Comparison of ENCODE assay signal across 13 mouse cellular contexts in the genomic region with DNA sequence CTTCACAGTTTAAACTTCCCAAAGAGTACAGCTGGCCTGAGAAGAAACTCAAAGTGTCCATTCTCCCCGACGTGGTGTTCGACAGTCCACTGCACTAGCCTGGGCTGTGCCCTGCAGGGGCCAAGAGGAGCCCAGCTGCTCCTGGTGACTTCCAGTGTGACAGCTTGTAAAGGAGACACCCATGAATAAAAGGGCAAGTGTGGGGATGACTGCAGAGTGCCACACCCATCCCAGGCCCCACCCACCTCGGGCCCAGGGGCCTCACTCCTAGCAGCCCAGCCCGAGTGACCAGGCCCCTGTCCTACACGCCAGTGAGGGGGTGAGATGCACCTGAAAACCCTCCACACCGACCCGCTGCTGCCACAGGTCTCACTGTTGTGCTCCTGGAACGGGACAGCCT. TPM values are rescaled to one million over a fixed set of nuclear protein-coding genes. Genes with fewer than 3 reads are reported as not detected.
A peak's percentile ranks its signal among the peaks of the same experiment; 100 is the strongest.
DNase-seq lines count a peak whose midpoint lies in the region; ATAC-seq and TF ChIP-seq lines count a peak whose summit lies in the region.
"Had no signal": no experiment of that assay in that cellular context is flagged by ENCODE, and none has a peak within 500 bp of the region (broad histone marks: within the 10 kb centered on the region; RNA-seq: fewer than 3 reads in every experiment).

No protein-coding gene starts in this region.

- WGBS in heart, embryonic 11.5 days (ENCODE audit: insufficient replicate concordance): 62% methylated on average over 9 of the region's 9 CpGs
- WGBS in lung, embryonic 15.5 days: 73% methylated on average over 9 of the region's 9 CpGs
- 52% methylated on average over 9 of the region's 9 CpGs for WGBS in lung, adult 2 months
- WGBS in intestine, embryonic 14.5 days: 62% methylated on average over 9 of the region's 9 CpGs
- 52% methylated on average over 9 of the region's 9 CpGs for WGBS in liver, embryonic 15.5 days (ENCODE audit: insufficient replicate concordance)

- no peak for ATAC-seq in heart, embryonic 11.5 days (replicated peaks; ENCODE audit: insufficient number of reproducible peaks, low FRiP score, low TSS enrichment)
- no peak for ATAC-seq in lung, embryonic 15.5 days (ENCODE audit: borderline replicate concordance, extremely low read depth, low FRiP score, low TSS enrichment)
- ATAC-seq in intestine, embryonic 14.5 days (replicated peaks; ENCODE audit: low FRiP score, low TSS enrichment, low read depth): 0 out of 2 replicates have a peak, but pooled peaks have one; percentile 20
- 0 out of 2 replicates have a peak, but pooled peaks have one; percentile 16 for ATAC-seq in liver, embryonic 15.5 days (ENCODE audit: insufficient read depth)
- ATAC-seq: CD4-positive, CD25-positive, alpha-beta regulatory T cell, adult 4 months had no signal

- peak overlapping the region; percentile 60 for H3K27ac ChIP-seq in heart, embryonic 11.5 days (ENCODE audit: low read depth, low read length)
- H3K27ac ChIP-seq in lung, embryonic 15.5 days: peak overlapping the region; percentile 90; the same call in 1 of the 2 replicates
- H3K27ac ChIP-seq in intestine, embryonic 14.5 days (ENCODE audit: low read depth): no peak overlapping the region
- no peak overlapping the region for H3K27ac ChIP-seq in liver, embryonic 15.5 days (replicated peaks)

- no peak overlapping the region for H3K4me3 ChIP-seq in heart, embryonic 11.5 days (ENCODE audit: low read depth, low read length)
- no peak overlapping the region for H3K4me3 ChIP-seq in lung, embryonic 15.5 days
- no peak overlapping the region for H3K4me3 ChIP-seq in lung, adult 2 months (replicated peaks; ENCODE audit: extremely low read depth, low read depth, low read length)
- H3K4me3 ChIP-seq in intestine, embryonic 14.5 days (ENCODE audit: low read depth, low read length): no peak overlapping the region
- no peak overlapping the region for H3K4me3 ChIP-seq in liver, embryonic 15.5 days (replicated peaks)

- no peak for TF ChIP-seq CTCF in lung, adult 2 months (IDR thresholded peaks at IDR 0.05; ENCODE audit: insufficient read depth, low read length)

- no peak for DNase-seq in heart, postnatal 14 days
- no peak for DNase-seq in lung, adult 2 months
- no peak for DNase-seq in intestine, embryonic 14.5 days (ENCODE audit: low spot score)
- no peak for DNase-seq in cerebellum, postnatal 36 days
- DNase-seq in frontal cortex, postnatal 36 days (ENCODE audit: low spot score in 2 of 2): no peak
- DNase-seq: gastrocnemius, postnatal 25 days; kidney, adult 18-20 months; lung, embryonic 14.5 days; right cerebral cortex, postnatal 25 days had no signal

- H3K27me3 ChIP-seq in heart, embryonic 11.5 days (ENCODE audit: control insufficient read depth, insufficient read depth, low read length): no peaks in the 10 kb centered on the region
- no peaks in the 10 kb centered on the region for H3K27me3 ChIP-seq in lung, embryonic 15.5 days
- no peaks in the 10 kb centered on the region for H3K27me3 ChIP-seq in intestine, embryonic 14.5 days (replicated peaks; ENCODE audit: control insufficient read depth, insufficient read depth, low read length)
- no peaks in the 10 kb centered on the region for H3K27me3 ChIP-seq in liver, embryonic 15.5 days

- intact Hi-C loops in heart, postnatal 14 days (cut with DNase I): loop anchor here (2.0 to 5.0 kb wide), 2 partner anchors 13 to 34 kb away; no protein-coding TSS in a partner anchor

- peaks cover 84% of the 10 kb centered on the region for H3K4me1 ChIP-seq in heart, embryonic 11.5 days (ENCODE audit: control insufficient read depth, insufficient read depth, low read length)
- peaks cover 86% of the 10 kb centered on the region for H3K4me1 ChIP-seq in lung, embryonic 15.5 days
- H3K4me1 ChIP-seq in lung, adult 2 months (ENCODE audit: control insufficient read depth, insufficient read depth, low read length): peaks cover 52% of the 10 kb centered on the region
- peaks cover 11% of the 10 kb centered on the region for H3K4me1 ChIP-seq in intestine, embryonic 14.5 days (replicated peaks; ENCODE audit: control insufficient read depth, insufficient read depth, low read length)
- peaks cover 63% of the 10 kb centered on the region for H3K4me1 ChIP-seq in liver, embryonic 15.5 days (replicated peaks)

- H3K36me3 ChIP-seq in heart, embryonic 11.5 days (ENCODE audit: control insufficient read depth, insufficient read depth, low read length): peaks cover 5% of the 10 kb centered on the region; the same call in 1 of the 2 replicates
- H3K36me3 ChIP-seq in lung, embryonic 15.5 days: peaks cover 15% of the 10 kb centered on the region; the same call in 1 of the 2 replicates
- peaks cover 26% of the 10 kb centered on the region for H3K36me3 ChIP-seq in intestine, embryonic 14.5 days (ENCODE audit: control insufficient read depth, insufficient read depth, low read length)
- no peaks in the 10 kb centered on the region for H3K36me3 ChIP-seq in liver, embryonic 15.5 days (replicated peaks)

- no peak for TF ChIP-seq POLR2A in lung, adult 2 months (IDR thresholded peaks at IDR 0.05; ENCODE audit: borderline replicate concordance, extremely low read depth, low read depth, low read length)

- no peaks in the 10 kb centered on the region for H3K9me3 ChIP-seq in heart, embryonic 11.5 days (replicated peaks; ENCODE audit: control insufficient read depth, low read length)
- H3K9me3 ChIP-seq in lung, embryonic 15.5 days: no peaks in the 10 kb centered on the region
- no peaks in the 10 kb centered on the region for H3K9me3 ChIP-seq in intestine, embryonic 14.5 days (ENCODE audit: control insufficient read depth, low read length)
- no peaks in the 10 kb centered on the region for H3K9me3 ChIP-seq in liver, embryonic 15.5 days (replicated peaks)

- peak overlapping the region; percentile 58 for H3K9ac ChIP-seq in heart, embryonic 11.5 days (ENCODE audit: low read depth, low read length)
- H3K9ac ChIP-seq in lung, embryonic 15.5 days: no peak overlapping the region
- H3K9ac ChIP-seq in intestine, embryonic 14.5 days (ENCODE audit: low read length): no peak overlapping the region
- H3K9ac ChIP-seq in liver, embryonic 15.5 days: no peak overlapping the region
- H3K9ac ChIP-seq: lung, embryonic 14.5 days had no signal

- H3K4me2 ChIP-seq in heart, embryonic 11.5 days: peak overlapping the region; percentile 17; the same call in 1 of the 2 replicates
- no peak overlapping the region for H3K4me2 ChIP-seq in lung, embryonic 15.5 days
- H3K4me2 ChIP-seq in intestine, embryonic 14.5 days (ENCODE audit: low read length): no peak overlapping the region
- no peak overlapping the region for H3K4me2 ChIP-seq in liver, embryonic 15.5 days
- H3K4me2 ChIP-seq: lung, embryonic 14.5 days had no signal

RNA-seq across cellular contexts. Expression of a gene that starts 15.7 kb away (rescaled TPM):
- 18.0 and 18.6 TPM in 2 replicates for polyA plus RNA-seq in heart, embryonic 11.5 days (2014; fragmentation: Nextera tagmentation; extraction: Ambion mirVana)
- total RNA-seq in heart, postnatal 14 days (2021): 10 to 100 TPM; 47.6 to 50.0 TPM
- 22.2 and 27.8 TPM in 2 replicates for polyA plus RNA-seq in lung, embryonic 15.5 days (2015; fragmentation: Nextera tagmentation; extraction: Ambion mirVana)
- polyA plus RNA-seq in lung, adult 2 months (2012; rRNA removed): 87.2 and 115 TPM in 2 replicates
- polyA plus RNA-seq in intestine, embryonic 14.5 days (2014; fragmentation: Nextera tagmentation; extraction: Ambion mirVana): 20.1 and 21.1 TPM in 2 replicates
- 8.8 and 10.9 TPM in 2 replicates for polyA plus RNA-seq in liver, embryonic 15.5 days (2015; fragmentation: Nextera tagmentation; extraction: Ambion mirVana)

Comparison
In these comparisons a context has a peak if more than half of its experiments do, and no peak if none do; other contexts are left out.
1. ATAC-seq: peak in intestine, embryonic 14.5 days (single experiment) and liver, embryonic 15.5 days (single experiment); none in heart, embryonic 11.5 days (single experiment) and lung, embryonic 15.5 days (single experiment).
2. H3K27ac ChIP-seq: peak in heart, embryonic 11.5 days (single experiment) and lung, embryonic 15.5 days (single experiment); none in intestine, embryonic 14.5 days (single experiment) and liver, embryonic 15.5 days (single experiment).